Mouse (Mus musculus): Measurements from ENCODE around the gene Cep131.

The Cep131 gene

DNA sequence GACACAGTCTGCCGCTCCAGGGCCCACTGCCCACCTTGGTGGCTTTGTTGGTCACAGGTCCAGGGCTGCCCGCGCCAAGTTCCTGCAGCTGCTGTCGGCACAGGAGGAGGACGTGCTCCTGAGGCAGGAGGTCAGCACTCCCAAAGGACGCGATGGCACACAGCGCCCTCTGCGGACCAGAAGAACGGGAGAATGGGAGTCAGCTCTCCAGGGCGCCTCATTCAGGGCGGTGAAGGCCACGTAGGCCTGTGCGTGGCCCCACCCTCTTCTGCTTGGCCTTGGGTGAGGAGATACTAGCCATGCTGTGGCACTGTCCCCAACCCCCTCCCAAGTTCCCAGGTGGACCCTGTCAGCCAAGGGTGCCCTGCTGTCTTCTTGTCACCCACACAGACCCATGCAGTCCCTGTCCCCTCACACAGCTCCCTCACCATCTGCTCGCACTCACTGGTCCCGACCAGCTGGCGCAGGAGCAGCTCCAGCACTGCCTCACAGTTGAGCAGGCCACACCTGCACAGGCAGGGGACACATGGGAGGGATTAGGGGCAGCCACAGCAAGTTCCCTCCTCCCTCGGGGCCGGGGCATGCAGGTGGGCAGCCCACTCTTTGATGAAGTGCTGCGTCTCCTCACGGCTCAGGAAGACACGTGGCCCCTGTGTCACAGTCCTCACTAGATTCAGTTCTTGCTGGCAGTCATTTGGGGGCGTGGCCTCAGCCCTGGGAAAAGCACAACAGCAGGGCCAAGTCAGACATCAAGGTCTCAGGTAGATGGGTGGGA is 6.4 kb upstream of the Cep131 start:
- no peak for DNase-seq

DNA sequence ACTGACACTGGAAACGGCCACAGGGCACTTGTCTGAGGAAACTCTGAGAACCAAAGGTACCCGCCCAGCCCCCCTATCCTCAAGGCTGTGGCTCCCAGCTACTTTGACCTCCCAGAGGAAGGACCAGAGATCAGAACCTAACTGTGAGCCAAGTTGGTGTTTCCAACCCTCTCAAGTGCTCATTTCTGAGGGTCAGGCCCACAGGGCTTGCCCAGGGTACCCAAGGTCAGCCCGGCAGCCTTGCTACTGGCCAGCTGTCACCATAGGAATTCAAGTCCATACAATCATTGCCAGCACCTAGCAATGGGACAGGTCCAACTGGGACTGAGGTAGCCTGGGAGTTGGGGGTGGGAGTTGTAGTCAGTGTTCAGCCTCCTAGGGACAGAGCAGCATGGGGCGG is 4.0 kb upstream of the Cep131 start:
- DNase-seq, result no peak

DNA sequence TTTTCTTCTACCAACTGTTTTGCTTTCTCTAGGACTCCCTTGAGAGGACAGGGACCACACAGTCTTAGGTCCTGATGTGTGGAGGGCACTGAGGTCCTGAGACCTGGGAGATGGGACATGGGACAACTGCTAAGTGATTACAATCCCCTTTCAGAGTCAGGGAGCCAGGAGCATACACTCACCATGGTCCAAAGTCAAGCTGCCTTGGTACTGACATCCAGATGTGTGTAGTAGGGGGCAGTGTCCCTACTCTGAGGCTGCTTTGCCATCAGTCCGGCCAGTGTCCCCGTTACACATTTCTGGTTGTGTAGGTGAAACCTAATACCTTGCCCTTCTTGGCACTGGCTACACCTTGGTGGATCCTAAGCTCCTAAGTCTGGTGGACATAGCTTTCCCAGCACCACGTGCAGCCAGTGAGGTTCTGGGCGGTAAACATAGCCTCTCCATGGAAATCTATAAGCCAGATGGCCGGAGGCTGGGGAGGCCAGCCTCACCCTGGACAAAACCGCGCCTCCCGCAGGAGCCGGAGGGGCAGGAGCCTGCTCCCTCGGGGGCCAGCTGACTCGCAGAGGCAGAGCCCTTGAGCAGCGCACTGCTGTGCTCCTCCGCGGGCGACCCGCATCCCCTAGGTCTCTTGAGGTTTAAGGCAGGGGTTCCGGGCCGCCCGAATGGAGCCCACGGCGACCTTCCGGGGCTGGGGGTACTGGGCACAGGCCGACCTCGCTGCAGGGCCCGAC is 568 bp downstream of the Cep131 start:
- no peak for DNase-seq

DNA sequence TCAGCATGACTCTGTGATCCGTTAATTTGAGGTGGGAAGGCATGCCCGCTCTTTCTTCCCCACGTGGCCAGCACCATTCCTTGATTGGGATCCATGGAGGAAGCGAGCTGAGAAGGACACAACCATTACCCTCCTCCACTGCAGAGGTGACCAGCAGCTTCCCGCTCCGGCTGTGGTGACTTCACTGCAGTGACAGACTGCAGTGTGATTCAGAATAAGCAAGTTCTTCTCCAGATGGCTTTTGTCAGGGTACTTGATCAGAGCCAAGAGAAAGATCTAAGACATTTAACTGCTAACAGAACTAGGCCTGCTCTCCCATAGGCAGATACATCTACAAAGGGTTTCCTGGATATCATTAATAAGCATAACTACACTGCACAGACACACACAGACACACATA is 6.3 kb downstream of the Cep131 start:
- no peak for DNase-seq

DNA sequence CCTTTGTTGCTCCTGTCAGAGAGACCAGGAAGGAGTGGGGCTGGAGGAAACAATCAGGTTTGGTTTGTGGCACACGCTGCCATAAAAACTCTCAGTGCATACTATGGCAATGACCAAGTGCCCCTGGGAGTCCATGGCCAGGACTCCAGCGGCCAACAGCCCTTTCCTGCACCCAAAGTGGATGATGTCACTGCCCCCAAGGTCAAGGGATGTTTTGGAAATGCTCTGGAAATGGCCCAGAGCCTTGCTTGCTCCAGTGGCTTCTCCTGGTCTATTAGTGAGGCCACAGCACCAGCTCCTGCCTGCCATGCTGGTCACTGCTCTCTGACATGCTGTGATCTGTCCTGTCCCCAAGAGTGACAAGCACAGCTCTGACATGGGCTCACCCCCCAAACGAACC is 10.4 kb downstream of the Cep131 start:
- no peak for DNase-seq

DNA sequence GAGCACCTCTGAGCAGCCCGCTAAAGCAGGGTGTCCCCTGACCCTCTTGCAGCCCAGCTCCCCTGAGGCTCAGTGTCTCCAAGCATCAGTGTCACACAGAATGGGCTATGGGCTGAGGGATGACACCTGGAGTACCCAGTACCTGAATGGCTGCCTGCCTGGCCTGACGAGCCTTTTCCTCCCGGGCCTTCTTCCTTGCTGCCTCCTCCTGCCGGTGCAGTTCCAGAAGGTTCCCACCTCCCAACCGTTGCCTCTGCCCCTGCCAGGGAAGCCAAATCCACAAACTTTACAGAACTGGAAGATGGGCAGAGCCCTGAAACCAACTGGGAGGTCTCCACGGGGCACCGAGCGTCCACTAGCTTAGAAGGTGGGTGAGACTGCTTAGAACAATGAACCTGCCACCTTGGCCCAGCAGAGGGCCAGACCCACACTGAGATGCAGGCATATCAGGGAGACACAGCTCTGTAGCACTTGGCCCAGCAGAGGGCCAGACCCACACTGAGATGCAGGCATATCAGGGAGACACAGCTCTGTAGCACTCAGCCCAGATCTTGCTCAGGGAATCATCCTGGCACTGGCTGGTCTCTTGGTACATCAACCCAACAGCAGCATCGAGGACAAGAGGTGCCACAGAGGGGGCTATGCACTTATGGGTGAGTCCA is 13.5 kb downstream of the Cep131 start:
- DNase-seq, result no peak

DNA sequence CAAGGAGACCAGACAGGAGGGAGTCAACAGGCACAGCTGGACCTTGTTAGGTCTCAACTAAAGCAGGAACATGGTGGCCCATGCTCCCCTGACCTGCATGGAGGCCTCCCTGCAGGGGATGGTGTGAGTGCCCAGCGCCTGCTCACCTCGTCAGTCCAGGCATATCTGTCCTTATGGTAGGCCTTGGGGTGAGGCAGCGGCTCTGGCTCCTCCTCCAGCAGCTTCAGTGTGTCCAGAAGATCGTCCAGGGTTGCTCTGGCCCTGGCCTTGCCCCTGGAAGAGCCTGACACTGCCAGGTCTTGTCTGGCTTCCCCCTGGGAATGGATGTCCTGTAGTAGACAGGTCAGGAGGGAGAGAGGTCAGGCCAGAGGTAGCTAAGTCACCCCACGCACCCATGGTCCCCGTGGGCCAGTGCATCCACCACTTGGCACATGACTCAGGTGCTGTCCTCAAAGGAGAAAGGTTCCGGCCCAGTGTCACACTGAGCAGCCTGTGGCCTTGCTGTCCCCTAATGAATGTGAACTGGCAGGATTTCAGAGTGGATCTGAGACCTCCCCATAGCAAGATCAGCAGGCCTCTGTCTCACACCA is 14.8 kb downstream of the Cep131 start:
- DNase-seq, result no peak

DNA sequence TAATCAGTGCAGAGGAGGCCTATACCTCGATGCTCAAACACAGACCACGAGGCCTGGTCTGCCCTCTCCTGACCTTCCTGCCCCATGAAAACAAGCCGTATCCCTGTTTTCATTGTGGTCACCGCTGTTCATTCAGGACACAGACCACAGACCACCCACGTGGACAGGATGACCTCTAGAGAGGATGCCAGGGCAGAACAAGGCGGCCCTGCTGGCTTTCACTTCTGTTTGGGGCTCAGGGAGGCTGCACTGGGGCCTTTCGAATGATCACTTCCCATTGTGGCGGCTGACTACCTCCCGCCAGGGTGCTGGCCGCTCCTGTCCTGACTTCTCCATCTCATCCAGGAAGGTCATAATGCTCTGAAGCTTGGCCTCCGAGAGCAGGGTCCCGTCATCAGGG is 15.6 kb downstream of the Cep131 start:
- DNase-seq, result no peak

DNA sequence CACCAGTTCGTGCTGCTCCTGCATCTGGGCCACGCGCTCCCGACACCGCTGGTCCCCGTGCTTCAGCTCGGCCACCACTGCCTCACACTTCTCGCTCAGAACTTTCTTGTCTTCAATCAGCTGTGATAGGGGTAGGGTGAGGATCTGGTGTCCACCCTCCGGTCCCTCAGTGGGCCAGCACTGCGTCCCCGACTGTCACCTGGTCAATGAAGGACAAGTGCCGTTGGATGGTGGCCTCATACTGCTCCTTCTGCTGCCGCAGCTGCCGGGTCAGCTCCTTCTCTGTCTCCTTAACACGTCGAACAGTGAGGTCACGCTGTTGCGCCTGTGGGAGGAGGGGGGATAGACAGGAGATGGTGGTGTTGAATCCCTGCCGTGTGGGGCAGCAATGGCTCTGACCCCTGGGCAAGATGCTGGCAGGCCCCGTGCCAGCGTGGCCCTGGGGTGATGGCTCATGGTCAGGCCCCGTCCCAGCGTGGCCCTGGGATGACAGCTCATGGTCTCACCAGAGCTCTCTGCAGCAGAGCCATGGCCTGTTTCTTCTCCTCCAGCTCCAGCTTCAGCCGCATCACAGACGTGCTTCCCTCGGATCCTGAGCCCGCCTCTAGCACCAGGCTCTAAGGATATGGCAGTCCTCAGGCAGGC is 16.2 kb downstream of the Cep131 start:
- DNase-seq, result no peak

DNA sequence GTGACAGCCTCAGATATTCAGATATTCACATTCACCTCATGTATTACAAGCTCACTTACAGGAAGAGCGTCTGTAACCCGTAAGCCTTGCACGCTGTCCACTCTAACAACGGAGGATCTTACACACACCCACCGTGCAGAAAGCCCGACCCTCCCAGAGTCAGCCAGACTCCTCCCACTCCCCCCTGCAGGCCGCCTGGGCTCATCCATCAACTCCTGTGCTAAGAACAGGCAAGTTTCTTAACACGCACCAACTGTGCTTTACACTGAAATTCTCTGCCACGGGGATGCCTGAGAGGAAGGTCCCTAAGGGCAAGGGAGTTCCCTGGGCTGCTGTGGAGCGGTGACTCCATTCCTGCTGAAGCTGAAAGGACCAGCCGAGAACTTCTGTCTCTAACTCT is 17.4 kb downstream of the Cep131 start:
- no peak for DNase-seq

DNA sequence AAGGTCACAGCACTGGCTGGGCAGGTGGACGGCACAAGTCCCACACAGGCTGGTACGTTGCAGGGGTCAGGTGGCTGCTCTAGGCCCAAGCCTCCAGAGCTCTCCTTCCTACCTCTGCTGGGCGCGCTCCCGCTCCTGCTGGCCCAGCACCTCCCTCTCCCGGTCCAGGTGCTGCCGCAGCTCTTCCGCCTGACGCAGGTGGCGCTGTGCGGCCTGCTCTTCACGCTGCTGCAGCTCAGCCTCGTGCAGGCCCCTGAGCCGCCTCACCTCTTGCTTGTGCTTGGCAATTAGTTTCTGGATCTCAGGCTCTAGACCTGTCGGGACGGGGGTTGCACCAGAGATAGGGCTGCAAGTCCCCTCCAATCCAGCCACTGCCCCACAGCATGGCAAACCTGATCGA is 18.8 kb downstream of the Cep131 start:
- no peak for DNase-seq

DNA sequence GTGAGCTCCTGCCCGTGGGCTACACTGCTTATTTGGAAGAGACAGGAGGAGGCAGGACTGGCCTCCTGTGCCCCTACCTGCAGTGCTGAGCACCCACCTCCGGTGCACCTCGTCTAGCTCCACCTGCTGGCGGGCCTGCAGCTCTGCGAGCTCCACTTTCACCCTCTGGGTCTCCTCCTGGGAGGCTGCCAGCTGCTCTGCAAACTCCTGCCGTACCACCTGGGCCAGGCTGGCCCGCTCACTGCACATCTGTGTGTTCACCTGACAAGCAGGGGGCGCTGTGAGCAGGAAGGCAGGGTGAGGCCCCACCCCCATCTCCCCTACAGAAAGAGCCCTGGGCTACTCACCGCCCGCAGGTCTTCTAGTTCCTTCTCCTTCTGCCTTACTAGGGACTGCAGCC is 21.3 kb downstream of the Cep131 start:
- peak; percentile 57 to 60 for DNase-seq

DNA sequence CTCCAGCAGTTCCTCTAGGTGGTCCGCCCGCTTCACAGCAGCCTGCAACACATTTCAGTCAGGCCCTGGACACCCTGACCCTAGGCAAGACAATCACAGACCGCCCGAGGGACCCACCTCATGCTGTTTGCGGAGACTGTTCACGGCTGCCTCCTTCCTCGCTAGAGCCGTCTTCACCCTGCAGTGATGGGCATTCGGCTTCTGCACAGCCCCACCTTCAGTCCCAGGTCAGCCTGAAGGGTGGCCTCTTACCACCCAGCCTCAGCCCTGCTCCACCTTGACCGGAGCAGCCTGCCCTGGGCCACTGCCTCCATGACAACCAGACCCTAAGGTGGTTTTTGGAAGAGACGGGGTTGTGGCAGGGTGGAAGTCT is 22.0 kb downstream of the Cep131 start:
- DNase-seq, result no peak

DNA sequence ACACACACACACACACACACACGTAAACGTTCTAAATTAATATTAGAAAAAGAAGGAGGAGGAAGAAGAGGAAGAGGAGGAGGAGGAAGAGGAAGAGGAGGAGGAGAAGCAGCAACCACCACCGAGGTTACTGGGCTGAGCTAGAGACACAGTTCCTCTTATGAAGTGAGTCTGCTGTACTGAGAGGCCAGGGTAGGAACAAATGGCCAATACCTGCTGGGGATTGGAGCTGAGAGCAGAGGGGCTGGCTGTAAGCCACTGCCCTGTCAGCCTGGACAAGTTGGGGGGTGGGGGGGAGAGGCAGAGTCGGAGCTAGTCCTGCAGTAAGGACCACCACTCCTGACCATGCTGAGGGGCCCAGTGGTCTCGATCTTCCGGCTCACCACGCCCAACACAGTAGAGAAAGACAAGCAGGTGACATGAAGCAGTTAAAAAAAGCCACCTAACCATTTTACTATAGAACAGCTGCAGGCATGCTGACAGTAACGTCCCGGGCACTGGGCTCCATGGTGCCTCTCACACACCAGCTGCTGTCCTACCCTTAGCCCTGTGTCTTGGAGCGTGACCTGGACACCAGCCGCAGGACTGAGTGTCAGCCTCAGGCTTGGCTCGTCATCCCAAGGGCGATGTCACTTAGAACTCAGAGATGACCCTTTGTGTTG is 22.5 kb downstream of the Cep131 start:
- no peak for DNase-seq

DNA sequence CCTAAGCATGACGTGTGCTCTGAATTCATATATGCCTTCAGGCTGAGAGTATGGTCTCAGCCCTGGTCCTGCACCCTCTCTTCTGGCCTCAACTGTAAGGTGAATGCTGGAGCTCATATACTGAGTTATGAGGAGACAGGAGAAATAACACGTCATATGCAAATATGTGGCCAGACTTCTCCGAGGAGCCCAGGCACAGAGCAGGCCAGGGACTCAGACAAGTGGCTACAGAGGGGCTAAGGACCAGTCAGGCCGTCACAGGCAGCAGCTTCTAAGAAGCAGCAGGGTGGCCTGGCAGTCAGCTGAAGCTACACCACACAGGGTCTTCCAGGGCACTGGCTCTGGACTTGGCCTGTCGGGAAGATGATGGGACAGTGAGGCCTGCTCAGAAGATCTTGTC is 23.3 kb downstream of the Cep131 start:
- no peak for DNase-seq

DNA sequence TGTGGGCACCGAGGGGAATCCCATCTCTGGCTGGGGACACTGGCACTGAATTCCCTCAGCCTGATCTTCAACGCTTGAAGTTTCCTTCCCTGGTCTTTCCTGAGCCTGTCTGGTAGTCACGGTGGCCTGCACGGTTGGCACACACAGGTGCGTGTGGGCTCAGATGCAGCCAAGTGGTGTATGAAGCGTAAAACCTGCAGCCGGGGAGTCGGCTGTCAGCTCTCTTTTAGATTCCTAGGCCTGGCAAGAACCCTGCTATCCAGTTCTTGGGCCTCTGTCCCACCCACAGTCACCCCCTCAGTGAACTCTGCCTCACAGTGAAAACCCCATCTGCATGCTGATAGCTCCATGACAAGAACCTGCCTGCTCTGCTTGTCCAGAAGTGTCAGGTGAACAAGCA is 26.0 kb downstream of the Cep131 start:
- no peak for DNase-seq

DNA sequence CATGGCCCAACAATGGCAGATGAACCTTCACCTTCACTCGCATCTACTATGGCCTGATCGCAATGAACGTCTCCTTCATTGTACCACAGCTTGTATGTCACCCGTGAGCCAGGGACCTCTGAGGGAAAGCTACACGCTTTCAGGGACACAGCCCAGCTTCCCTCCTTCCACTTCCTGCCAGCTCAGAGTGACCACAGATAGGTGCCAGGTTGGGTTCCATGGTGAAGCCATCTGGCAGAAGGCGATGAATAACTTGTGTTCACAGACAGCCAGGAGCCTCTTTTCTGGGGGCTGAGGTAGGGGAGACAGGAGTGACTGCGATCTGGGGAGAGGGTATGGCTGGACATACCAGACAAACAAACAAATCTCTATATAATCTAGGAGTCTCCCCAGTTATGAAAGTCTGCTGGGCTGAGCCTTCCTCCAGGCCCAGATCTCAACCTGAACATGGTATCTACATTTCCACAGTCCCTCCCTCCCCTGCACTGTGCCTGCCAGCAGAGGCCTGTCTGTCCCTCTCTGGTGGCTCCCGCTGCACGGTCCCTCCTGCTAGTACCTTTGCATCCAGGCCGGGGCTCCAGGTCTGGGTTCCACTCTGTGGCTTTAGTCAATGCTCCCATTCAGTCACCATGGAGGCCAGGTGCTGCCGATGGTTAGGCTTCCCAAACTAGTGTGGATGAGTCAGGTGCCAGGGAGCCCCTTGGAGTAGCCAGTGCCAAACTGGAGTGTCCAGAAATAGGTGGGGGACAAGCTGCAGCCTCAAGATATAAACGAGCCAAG is 30.5 kb downstream of the Cep131 start:
- DNase-seq, result no peak

DNA sequence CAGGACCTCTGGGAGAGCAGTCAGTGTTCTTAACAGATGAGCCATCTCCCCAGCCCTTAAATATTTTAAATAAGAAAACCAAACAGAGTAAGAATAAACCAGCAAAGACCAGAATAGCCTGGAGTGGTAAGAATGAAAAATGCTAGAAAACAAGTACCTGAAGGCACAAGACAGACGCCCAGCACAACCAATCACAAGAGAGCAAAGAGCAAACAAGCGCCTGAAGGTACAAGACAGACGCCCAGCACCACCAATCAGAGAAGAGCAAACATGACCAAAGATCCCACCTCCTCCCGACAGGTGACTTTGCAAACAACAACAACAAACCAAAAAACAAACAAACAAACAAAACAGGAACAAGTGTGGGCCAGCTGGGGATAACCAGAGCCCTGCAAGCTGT is 32.8 kb downstream of the Cep131 start:
- no peak for DNase-seq

DNA sequence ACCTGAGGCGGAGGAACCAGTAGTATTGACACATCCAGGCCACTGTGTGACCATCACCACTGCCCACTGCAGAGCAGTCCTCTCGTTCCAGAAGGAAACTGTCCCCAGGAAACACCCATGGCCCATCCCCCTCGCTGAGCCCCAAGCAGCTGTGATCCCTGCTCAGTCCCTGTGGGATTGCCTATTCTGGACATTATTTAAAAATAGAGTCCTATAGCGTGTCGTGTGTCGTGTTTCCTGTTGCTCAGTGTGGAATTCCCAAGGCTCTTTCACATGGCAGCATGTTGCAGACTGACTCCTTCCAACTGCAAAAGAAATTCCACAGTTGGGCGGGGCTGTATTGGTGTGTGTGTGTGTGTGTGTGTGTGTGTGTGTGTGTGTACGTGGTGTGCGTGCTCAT is 34.4 kb downstream of the Cep131 start:
- DNase-seq, result no peak

DNA sequence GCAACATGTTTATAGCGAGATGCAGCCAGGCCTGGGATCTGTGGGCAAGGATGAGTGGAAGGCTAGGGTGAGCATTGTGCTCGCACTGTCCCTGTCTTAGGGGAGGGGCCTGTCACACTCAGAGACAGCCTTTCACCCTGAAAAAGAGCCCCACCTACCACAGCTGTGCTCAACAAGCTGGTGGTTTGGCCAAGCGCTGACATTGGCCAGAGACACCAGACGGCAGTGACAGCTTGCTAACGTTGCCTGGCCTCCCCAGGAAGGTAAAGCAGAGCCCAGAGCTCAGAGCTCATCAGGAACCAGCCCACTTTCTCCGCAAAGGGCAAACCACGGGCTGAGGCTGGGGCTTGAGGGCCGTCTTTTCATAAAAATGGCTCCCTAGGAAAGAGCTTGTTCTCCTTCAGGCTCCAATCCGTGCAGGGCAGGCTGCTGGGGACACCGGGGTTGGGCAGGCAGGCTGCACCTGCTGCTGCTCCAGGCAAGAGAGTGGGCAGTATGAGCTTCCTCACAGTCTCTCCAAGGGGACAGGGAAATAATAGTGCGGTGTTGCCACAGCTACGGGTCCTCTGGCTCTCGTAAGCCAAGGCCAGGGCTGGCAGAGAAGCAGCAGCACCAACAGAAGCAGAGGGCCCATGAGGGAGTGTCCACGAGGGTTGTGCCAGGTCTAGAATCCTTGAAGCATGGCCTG is 35.4 kb downstream of the Cep131 start:
- DNase-seq, result no peak

DNA sequence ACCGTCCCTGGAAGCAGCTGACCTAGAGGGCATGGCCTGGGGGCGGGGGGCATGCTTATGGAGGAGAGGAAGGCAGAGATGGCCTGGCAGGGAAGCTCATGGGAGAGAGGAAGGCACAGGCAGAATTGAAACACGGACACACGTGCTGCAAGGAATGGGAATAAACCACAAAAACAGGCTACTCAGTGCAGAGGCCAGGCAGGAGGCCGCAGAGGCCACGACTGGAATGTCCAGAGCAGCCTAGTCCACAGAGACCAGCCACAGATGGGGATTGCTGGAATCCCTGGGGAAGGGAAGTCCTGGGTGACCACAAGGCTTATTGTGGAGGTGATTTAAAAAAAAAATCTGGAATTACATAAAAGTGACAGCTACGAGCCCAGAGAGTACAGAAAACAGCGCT is 37.6 kb downstream of the Cep131 start:
- peak; percentile 27 to 34 for DNase-seq

DNA sequence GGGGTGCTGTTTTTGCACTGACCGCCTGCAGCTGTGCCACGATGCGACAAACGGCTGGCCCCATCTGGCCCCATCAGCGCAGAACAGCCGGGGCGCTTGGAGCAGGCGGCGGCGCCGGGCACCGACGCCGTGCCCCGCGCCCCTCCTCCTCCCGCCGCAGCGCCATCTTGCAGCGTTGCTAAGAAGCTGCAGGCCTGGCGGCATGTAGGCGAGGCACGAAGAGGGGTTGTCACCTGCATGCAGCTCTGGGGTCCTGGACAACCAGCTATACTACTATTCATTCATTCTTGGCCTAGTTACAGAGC is 38.4 kb downstream of the Cep131 start:
- no peak for DNase-seq

Data from kidney, adult 8-10 months (tissue).